ENCODE assay signal across 18 mouse cellular contexts in genomic region chr14:86885417-86886098, GRCm38 (mm10).
A peak's percentile ranks its signal among the peaks of the same experiment; 100 is the strongest.
DNase-seq lines count a peak whose midpoint lies in the region; ATAC-seq lines count a peak whose summit lies in the region.
"Had no signal": no experiment of that assay in that cellular context is flagged by ENCODE, and none has a peak within 500 bp of the region (broad histone marks: within the 10 kb centered on the region; RNA-seq: fewer than 3 reads in every experiment).

No protein-coding gene starts in this region.

- no peaks in the 10 kb centered on the region for H3K36me3 ChIP-seq in macrophage (ENCODE audit: inconsistent target)
- H3K36me3 ChIP-seq: embryonic facial prominence, embryonic 12.5 days; forebrain, embryonic 12.5 days; hindbrain, embryonic 10.5 days; intestine, embryonic 15.5 days had no signal

- WGBS in macrophage (ENCODE audit: missing documents): 51% methylated on average over 5 of the region's 5 CpGs

- ATAC-seq in common myeloid progenitor, adult 5-6 weeks (replicated peaks; ENCODE audit: low read depth, poor library complexity, severe bottlenecking): peak; percentile 74; the same call in 1 of the 2 replicates
- ATAC-seq in CD4-positive, CD25-positive, alpha-beta regulatory T cell, adult 4 months: no peak
- ATAC-seq: forebrain, embryonic 16.5 days; intestine, embryonic 15.5 days had no signal

- intact Hi-C loops in heart, postnatal 10 days (cut with DNase I): no loop called here

- H3K4me3 ChIP-seq in macrophage (ENCODE audit: inconsistent target): no peak overlapping the region
- H3K4me3 ChIP-seq: embryonic facial prominence, embryonic 12.5 days; forebrain, embryonic 12.5 days; hindbrain, embryonic 10.5 days; intestine, embryonic 15.5 days had no signal

- peak; percentile 2 to 8 for DNase-seq in heart, postnatal 10 days
- DNase-seq in heart, adult 8-10 months (ENCODE audit: low spot score): no peak
- DNase-seq in gastrocnemius, postnatal 10 days: no peak
- DNase-seq: adrenal gland, postnatal 10 days; B cell, adult 2 months; cerebellum, adult 11 months; cerebellum, adult 8-10 months; cerebellum, postnatal 14 days; gastrocnemius, postnatal 14 days had no signal

- no peaks in the 10 kb centered on the region for H3K79me2 ChIP-seq in macrophage (ENCODE audit: inconsistent target)

- H3K27ac ChIP-seq in macrophage: peak overlapping the region; percentile 21; the same call in 1 of the 2 replicates
- H3K27ac ChIP-seq: embryonic facial prominence, embryonic 12.5 days; forebrain, embryonic 12.5 days; hindbrain, embryonic 10.5 days; hindbrain, embryonic 14.5 days; intestine, embryonic 15.5 days had no signal

Comparison
In these comparisons a context has a peak if more than half of its experiments do, and no peak if none do; other contexts are left out.
1. DNase-seq: peak in heart, postnatal 10 days (2 of 2); none in heart, adult 8-10 months (single experiment) and gastrocnemius, postnatal 10 days (single experiment).